Mouse (Mus musculus) stomach, embryonic 16.5 days (tissue): ENCODE measurements around the gene Nectin1. TPM values are rescaled to one million over a fixed set of nuclear protein-coding genes. Genes with fewer than 3 reads are reported as not detected.
A peak's percentile ranks its signal among the peaks of the same experiment; 100 is the strongest.

Source experiments
- ATAC-seq: fragments of 200-750 bp; cut with Nextera tagmentation; 2 replicates; pipeline ENCODE4 v1.8.0; 2017; ENCODE audit warnings: moderate number of reproducible peaks, moderate TSS enrichment; ENCODE audit not compliant: insufficient read depth, low FRiP score
- H3K27ac ChIP-seq: fragments of 300-500 bp; sonication (generic); 2 replicates; pipeline ENCODE4 v1.5.1; 2014; ENCODE audit warnings: low read length
- H3K27me3 ChIP-seq: fragments of 300-500 bp; sonication (generic); 2 replicates; pipeline ENCODE4 v1.6.1; 2014; ENCODE audit warnings: low read length, control low read depth, mixed read lengths; ENCODE audit not compliant: control insufficient read depth, insufficient read depth
- H3K36me3 ChIP-seq: fragments of 300-500 bp; sonication (generic); 2 replicates; pipeline ENCODE4 v1.6.1; 2014; ENCODE audit warnings: low read length; ENCODE audit not compliant: control insufficient read depth, insufficient read depth
- H3K4me1 ChIP-seq: fragments of 300-500 bp; sonication (generic); 2 replicates; pipeline ENCODE4 v1.6.1; 2014; ENCODE audit warnings: low read length, control low read depth, mixed read lengths; ENCODE audit not compliant: control insufficient read depth, insufficient read depth
- H3K4me2 ChIP-seq: fragments of 300-500 bp; sonication (generic); 2 replicates; pipeline ENCODE4 v1.6.1; 2014; ENCODE audit warnings: low read depth, low read length, mixed read lengths
- H3K4me3 ChIP-seq: fragments of 300-500 bp; sonication (generic); replicated peaks from 2 replicates; pipeline ENCODE4 v1.5.1; 2014; ENCODE audit warnings: mild to moderate bottlenecking, low read length
- H3K9ac ChIP-seq: fragments of 300-500 bp; sonication (generic); 2 replicates; pipeline ENCODE4 v1.6.1; 2014; ENCODE audit warnings: low read length
- H3K9me3 ChIP-seq: fragments of 300-500 bp; sonication (generic); replicated peaks from 2 replicates; pipeline ENCODE4 v1.6.1; 2016; ENCODE audit warnings: low read length, control low read depth; ENCODE audit not compliant: control insufficient read depth
- WGBS: fragments of 180-500 bp; shearing (Covaris S2); extraction: QIAGEN DNeasy Blood & Tissue Kit; methylation state at CpG from one replicate; pipeline ENCODE4 v1.1.7; 2014; 5-methylcytosine and 5-hydroxymethylcytosine counted together
- polyA plus RNA-seq: library from polyadenylated mRNA; unstranded; fragments of >200 nt; fragmentation: Nextera tagmentation; extraction: Ambion mirVana; gene quantifications from 2 replicates; pipeline ENCODE4 v1.2.1, GENCODE M21; 2015

The Nectin1 gene
- 8.9 and 9.5 TPM in 2 replicates for polyA plus RNA-seq

- Histone ChIP-seq H3K27me3 (no peaks in the 10 kb centered on the region), H3K4me3 (peak within 1 kb of the TSS; percentile 79), H3K4me1 (peaks cover 16% of the 10 kb centered on the region), H3K4me2 (peak within 1 kb of the TSS; percentile 90), H3K9me3 (no peaks in the 10 kb centered on the region), H3K36me3 (no peaks in the 10 kb centered on the region), H3K9ac (peak within 1 kb of the TSS; percentile 91), H3K27ac (peak within 1 kb of the TSS; percentile 96)
- WGBS: under 1% methylated on average over 47 of the region's 51 CpGs
- peak; percentile 92 for ATAC-seq
Observed at GRCm38 (mm10) chr9:43743647-43744137, at the start of gene Nectin1. Gene Nectin1, plus strand, starts transcription at chr9:43743984.

GRCm38 (mm10) chr9:43698080-43698712 is 45.6 kb upstream of the Nectin1 start:
- 10% methylated on average over 8 of the region's 8 CpGs for WGBS
- ATAC-seq: peak; percentile 59; the same call in 1 of the 2 replicates
- Histone ChIP-seq H3K36me3 (no peaks in the 10 kb centered on the region), H3K4me3 (no peak overlapping the region), H3K4me1 (0 out of 2 replicates have a peak, but pooled peaks cover 2% of the 10 kb centered on the region), H3K27ac (no peak overlapping the region), H3K4me2 (no peak overlapping the region), H3K27me3 (no peaks in the 10 kb centered on the region), H3K9ac (no peak overlapping the region), H3K9me3 (no peaks in the 10 kb centered on the region)

GRCm38 (mm10) chr9:43698841-43699240 is 44.9 kb upstream of the Nectin1 start:
- Histone ChIP-seq H3K9ac (no peak overlapping the region), H3K4me3 (no peak overlapping the region), H3K27ac (no peak overlapping the region), H3K27me3 (no peaks in the 10 kb centered on the region), H3K36me3 (no peaks in the 10 kb centered on the region), H3K4me2 (no peak overlapping the region), H3K4me1 (0 out of 2 replicates have a peak, but pooled peaks cover 2% of the 10 kb centered on the region), H3K9me3 (no peaks in the 10 kb centered on the region)
- WGBS: 79% methylated on average over 10 of the region's 10 CpGs
- no peak for ATAC-seq

GRCm38 (mm10) chr9:43699417-43700225 is 44.2 kb upstream of the Nectin1 start:
- Histone ChIP-seq H3K27ac (no peak overlapping the region), H3K4me1 (0 out of 2 replicates have a peak, but pooled peaks cover 2% of the 10 kb centered on the region), H3K4me3 (no peak overlapping the region), H3K9ac (no peak overlapping the region), H3K36me3 (no peaks in the 10 kb centered on the region), H3K27me3 (no peaks in the 10 kb centered on the region), H3K4me2 (no peak overlapping the region), H3K9me3 (no peaks in the 10 kb centered on the region)
- ATAC-seq: no peak
- 53% methylated on average over 11 of the region's 11 CpGs for WGBS

- Histone ChIP-seq H3K4me2 (no peak overlapping the region), H3K36me3 (no peaks in the 10 kb centered on the region), H3K27me3 (no peaks in the 10 kb centered on the region), H3K9ac (no peak overlapping the region), H3K9me3 (no peaks in the 10 kb centered on the region), H3K4me3 (no peak overlapping the region), H3K27ac (no peak overlapping the region), H3K4me1 (0 out of 2 replicates have a peak, but pooled peaks cover 2% of the 10 kb centered on the region)
- no peak for ATAC-seq
- WGBS: 63% methylated on average over 3 of the region's 3 CpGs
Observed at GRCm38 (mm10) chr9:43700226-43700579, 43.6 kb upstream of the Nectin1 start.

- no peak overlapping the region for H3K4me3 ChIP-seq
- no peaks in the 10 kb centered on the region for H3K27me3 ChIP-seq
- no peaks in the 10 kb centered on the region for H3K36me3 ChIP-seq
- no peak for ATAC-seq
- H3K9ac ChIP-seq: no peak overlapping the region
- 0 out of 2 replicates have a peak, but pooled peaks cover 2% of the 10 kb centered on the region for H3K4me1 ChIP-seq
- H3K9me3 ChIP-seq: no peaks in the 10 kb centered on the region
- no peak overlapping the region for H3K4me2 ChIP-seq
- no peak overlapping the region for H3K27ac ChIP-seq
Observed at GRCm38 (mm10) chr9:43701748-43702147, 42.0 kb upstream of the Nectin1 start.

GRCm38 (mm10) chr9:43707571-43707970 is 36.2 kb upstream of the Nectin1 start:
- no peaks in the 10 kb centered on the region for H3K36me3 ChIP-seq
- no peaks in the 10 kb centered on the region for H3K4me1 ChIP-seq
- H3K27me3 ChIP-seq: no peaks in the 10 kb centered on the region
- no peak overlapping the region for H3K4me3 ChIP-seq
- H3K27ac ChIP-seq: no peak overlapping the region
- H3K9ac ChIP-seq: no peak overlapping the region
- H3K4me2 ChIP-seq: no peak overlapping the region
- no peaks in the 10 kb centered on the region for H3K9me3 ChIP-seq
- 57% methylated on average over 4 of the region's 4 CpGs for WGBS
- no peak for ATAC-seq

GRCm38 (mm10) chr9:43708715-43709114 is 35.1 kb upstream of the Nectin1 start:
- H3K27ac ChIP-seq: no peak overlapping the region
- H3K4me1 ChIP-seq: no peaks in the 10 kb centered on the region
- no peak overlapping the region for H3K4me2 ChIP-seq
- no peak overlapping the region for H3K9ac ChIP-seq
- 87% methylated on average over 2 of the region's 2 CpGs for WGBS
- H3K9me3 ChIP-seq: no peaks in the 10 kb centered on the region
- no peak overlapping the region for H3K4me3 ChIP-seq
- no peaks in the 10 kb centered on the region for H3K27me3 ChIP-seq
- ATAC-seq: no peak
- no peaks in the 10 kb centered on the region for H3K36me3 ChIP-seq

- Histone ChIP-seq H3K9ac (no peak overlapping the region), H3K27ac (no peak overlapping the region), H3K36me3 (no peaks in the 10 kb centered on the region), H3K4me2 (no peak overlapping the region), H3K4me3 (no peak overlapping the region), H3K4me1 (no peaks in the 10 kb centered on the region), H3K27me3 (no peaks in the 10 kb centered on the region), H3K9me3 (no peaks in the 10 kb centered on the region)
- 53% methylated on average over 3 of the region's 3 CpGs for WGBS
- no peak for ATAC-seq
Observed at GRCm38 (mm10) chr9:43713432-43713831, 30.4 kb upstream of the Nectin1 start.
